Mouse (Mus musculus): ENCODE results near the gene Mrpl34. TPM values are rescaled to one million over a fixed set of nuclear protein-coding genes. Genes with fewer than 3 reads are reported as not detected.

Mrpl34 gene
- polyA plus RNA-seq, 1 experiment from 2014 or later, result 157 TPM

DNA sequence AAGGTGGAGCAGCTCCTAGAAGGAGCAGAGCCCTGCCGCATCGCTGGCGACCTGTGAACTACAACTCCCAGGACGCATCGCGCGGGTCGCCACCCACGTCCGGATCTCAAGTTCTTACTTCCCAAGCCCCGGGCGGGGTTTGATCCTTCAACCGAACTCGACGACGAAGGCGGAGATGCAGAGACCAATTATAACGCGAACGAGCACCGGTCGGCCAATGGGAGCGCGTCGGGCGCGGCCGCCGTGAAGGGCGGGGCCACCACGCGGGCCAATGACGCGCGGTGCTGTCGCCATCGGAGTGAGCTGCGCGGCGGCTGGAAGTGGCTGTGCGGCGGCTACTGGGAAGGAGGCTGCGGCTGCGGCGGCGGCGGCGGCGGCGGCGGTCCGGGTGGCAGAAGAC lies 4.2 kb downstream of the Mrpl34 start, which contains the start of gene Dda1:
Gene Dda1, plus strand, starts transcription at position 284 of the 400 bp plus-strand sequence.
- Histone ChIP-seq H3K27ac (peak within 1 kb of the TSS; percentile 80), H3K36me3 (peaks cover 45% of the 10 kb centered on the region)

DNA sequence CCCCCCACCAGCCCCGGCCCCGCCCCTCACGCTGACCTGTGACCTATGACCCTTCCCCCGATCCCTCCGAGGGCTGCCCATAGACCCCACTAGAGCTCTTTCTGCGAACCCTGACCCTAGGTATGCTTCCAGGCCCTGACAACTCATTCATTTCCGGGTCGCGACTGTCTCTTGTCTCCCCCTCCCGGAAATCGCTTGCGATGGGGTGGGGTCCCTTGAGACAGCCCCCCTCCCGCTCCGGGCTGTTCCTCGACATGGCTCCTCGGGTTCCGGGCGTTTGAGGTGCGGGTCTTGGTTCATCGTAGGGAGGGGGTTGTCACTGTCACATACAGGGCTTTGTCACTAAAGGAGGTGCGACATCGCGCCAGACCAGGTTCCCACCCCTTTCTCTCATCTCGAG lies 4.7 kb downstream of the Mrpl34 start:
- 2% methylated on average over 24 of the region's 24 CpGs for WGBS (ENCODE audit: insufficient replicate concordance)
- Histone ChIP-seq H3K4me1 (replicated peaks) (peaks cover 37% of the 10 kb centered on the region), H3K4me2 (peak overlapping the region; percentile 96), H3K4me3 (replicated peaks) (peak overlapping the region; percentile 90), H3K9ac (peak overlapping the region; percentile 88), H3K27me3 (no peaks in the 10 kb centered on the region), H3K27ac (peak overlapping the region; percentile 80), H3K36me3 (peaks cover 50% of the 10 kb centered on the region), H3K9me3 (replicated peaks) (no peaks in the 10 kb centered on the region)
- DNase-seq, result no peak
- peak; percentile 1 for ATAC-seq (ENCODE audit: low read depth)

More for the DNA sequence above, 4.2 kb downstream of the Mrpl34 start, which contains the start of gene Dda1:
- 0% methylated on average over 52 of the region's 52 CpGs for WGBS (ENCODE audit: insufficient replicate concordance)
- DNase-seq, result peak; percentile 98
- no peaks in the 10 kb centered on the region for H3K27me3 ChIP-seq
- no peaks in the 10 kb centered on the region for H3K9me3 ChIP-seq (replicated peaks)
- peaks cover 42% of the 10 kb centered on the region for H3K4me1 ChIP-seq (replicated peaks)
- H3K4me2 ChIP-seq, result peak within 1 kb of the TSS; percentile 96
- peak within 1 kb of the TSS; percentile 88 for H3K9ac ChIP-seq
- ATAC-seq (ENCODE audit: low read depth), result peak; percentile 84
- peak within 1 kb of the TSS; percentile 90 for H3K4me3 ChIP-seq (replicated peaks)

DNA sequence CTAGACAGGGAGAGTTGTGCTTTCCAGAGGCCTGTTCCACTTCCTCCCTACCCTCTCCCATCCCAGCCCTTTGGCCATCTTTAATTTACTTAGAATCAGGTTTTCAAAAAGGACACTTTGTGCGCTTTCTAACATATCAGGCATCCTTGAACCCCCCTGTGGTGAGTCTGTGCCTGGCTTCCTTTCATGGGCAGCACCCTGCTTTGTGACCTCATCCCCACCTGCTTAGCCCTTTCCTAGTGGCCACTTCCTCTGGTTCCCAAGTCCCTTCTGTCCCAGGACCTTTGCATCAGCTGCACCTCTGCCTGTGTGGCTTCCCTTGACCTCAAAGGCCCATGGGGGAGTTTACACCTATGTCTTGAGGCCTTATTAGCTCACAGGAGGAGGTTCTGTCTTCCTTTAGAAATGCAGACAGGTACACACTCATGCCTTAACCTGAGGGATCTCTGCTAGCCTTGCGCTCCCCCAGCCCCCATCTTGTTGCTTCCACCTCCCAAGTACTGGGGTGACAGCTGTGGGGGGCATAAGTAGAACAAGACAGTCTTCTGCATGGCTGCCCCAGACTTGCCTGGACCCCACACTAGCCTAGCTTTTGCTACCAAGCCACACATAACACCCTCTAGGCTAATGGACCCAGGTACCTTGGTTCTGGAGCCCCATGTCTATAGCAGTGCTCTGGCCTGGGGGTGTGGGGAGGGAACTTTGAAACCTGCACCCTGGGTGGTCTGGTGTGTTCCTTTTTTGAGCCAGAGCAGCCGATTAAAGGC lies 5.6 kb downstream of the Mrpl34 start:
- Histone ChIP-seq H3K4me1 (replicated peaks) (peaks cover 36% of the 10 kb centered on the region), H3K36me3 (peaks cover 59% of the 10 kb centered on the region), H3K9me3 (replicated peaks) (no peaks in the 10 kb centered on the region), H3K4me2 (peak overlapping the region; percentile 96), H3K9ac (peak overlapping the region; percentile 88), H3K27me3 (no peaks in the 10 kb centered on the region), H3K4me3 (replicated peaks) (peak overlapping the region; percentile 90), H3K27ac (peak overlapping the region; percentile 80; the same call in 1 of the 2 replicates)
- no peak for ATAC-seq (ENCODE audit: low read depth)
- 85% methylated on average over 3 of the region's 3 CpGs for WGBS (ENCODE audit: insufficient replicate concordance)
- DNase-seq, result no peak

DNA sequence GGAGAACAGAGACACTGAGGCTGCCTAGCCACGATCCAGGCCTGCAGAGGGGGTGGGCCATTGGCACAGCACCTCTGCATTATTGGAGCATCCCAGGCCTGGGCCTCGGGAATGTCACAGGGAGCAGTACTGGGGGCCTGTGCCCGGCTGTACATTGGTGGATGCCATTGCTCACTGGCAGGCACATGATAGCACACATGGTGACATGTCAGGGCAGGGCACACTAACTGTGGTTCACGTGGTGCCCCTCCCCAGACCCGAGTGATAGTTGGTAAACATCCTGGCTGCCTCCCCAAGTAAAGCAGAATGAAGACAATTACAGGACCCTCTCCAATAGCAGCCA lies 6.1 kb downstream of the Mrpl34 start:
- 77% methylated on average over 5 of the region's 5 CpGs for WGBS (ENCODE audit: insufficient replicate concordance)
- H3K4me2 ChIP-seq, result peak overlapping the region; percentile 96
- ATAC-seq (ENCODE audit: low read depth) (no peak), DNase-seq (no peak)
- H3K4me3 ChIP-seq (replicated peaks), result 0 out of 2 replicates have a peak overlapping the region, but pooled peaks have one; percentile 90
- H3K27ac ChIP-seq, result no peak overlapping the region
- no peaks in the 10 kb centered on the region for H3K27me3 ChIP-seq
- peak overlapping the region; percentile 88; the same call in 1 of the 2 replicates for H3K9ac ChIP-seq
- H3K36me3 ChIP-seq, result peaks cover 57% of the 10 kb centered on the region
- H3K4me1 ChIP-seq (replicated peaks), result peaks cover 36% of the 10 kb centered on the region
- H3K9me3 ChIP-seq (replicated peaks), result no peaks in the 10 kb centered on the region

DNA sequence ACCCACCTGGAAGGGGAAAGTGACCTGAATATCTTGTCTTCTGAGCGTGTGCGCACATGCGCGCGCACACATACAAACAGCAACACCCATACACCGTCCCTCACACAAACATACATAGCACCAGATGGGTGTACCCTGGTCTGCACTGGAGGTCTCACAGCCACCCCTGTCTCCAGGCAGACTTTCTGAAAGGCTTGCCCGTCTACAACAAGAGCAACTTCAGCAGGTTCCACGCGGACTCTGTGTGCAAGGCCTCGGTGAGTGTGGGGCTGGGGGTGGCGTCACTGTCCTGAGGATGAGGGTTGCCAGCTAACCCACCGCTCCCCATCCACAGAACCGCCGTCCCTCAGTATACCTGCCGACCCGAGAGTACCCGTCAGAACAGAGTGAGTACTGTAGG lies 7.1 kb downstream of the Mrpl34 start:
- Histone ChIP-seq H3K4me3 (replicated peaks) (no peak overlapping the region), H3K4me1 (replicated peaks) (peaks cover 41% of the 10 kb centered on the region), H3K36me3 (peaks cover 50% of the 10 kb centered on the region), H3K27me3 (no peaks in the 10 kb centered on the region), H3K9me3 (replicated peaks) (no peaks in the 10 kb centered on the region), H3K9ac (no peak overlapping the region), H3K27ac (no peak overlapping the region), H3K4me2 (no peak overlapping the region)
- ATAC-seq (ENCODE audit: low read depth) (no peak), DNase-seq (no peak)
- WGBS (ENCODE audit: insufficient replicate concordance), result 93% methylated on average over 17 of the region's 17 CpGs

DNA sequence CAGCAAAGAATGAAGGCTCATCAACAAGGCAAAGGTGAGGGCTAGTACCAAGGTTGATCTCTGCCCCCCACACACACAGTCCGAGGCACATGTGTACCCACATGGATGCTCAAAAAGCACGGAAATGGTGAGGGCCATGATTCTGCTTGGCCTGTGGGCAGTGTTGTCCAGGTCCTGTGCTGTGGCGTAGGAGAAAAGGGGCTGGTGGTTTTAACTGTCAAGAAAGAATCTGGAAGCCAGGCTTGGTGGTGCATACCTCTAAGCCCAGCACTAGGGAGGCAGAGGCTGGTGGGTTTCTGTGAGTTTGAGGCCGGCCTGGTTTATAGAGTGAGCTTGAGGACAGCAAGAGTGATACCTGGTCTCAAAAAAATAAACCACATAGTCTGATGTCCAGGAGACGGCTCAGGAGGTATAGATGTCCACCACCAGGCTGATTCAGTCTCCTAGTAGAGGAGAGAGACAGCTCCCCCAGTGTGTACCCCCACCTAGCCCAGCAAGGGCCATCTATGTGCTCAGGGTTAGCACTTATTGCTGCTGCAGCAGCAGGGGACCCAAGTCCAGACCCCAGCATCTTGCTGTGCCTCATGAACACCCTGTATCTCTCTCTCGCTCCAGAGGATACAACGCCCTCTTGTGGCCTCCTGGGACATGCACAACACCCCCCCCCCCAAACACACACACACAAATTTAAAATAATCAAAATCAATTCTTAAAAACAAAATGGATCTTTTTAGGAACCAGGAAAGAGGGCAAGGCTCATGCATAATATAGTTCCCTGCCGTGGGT lies 8.0 kb downstream of the Mrpl34 start:
- 79% methylated on average over 8 of the region's 8 CpGs for WGBS (ENCODE audit: insufficient replicate concordance)

DNA sequence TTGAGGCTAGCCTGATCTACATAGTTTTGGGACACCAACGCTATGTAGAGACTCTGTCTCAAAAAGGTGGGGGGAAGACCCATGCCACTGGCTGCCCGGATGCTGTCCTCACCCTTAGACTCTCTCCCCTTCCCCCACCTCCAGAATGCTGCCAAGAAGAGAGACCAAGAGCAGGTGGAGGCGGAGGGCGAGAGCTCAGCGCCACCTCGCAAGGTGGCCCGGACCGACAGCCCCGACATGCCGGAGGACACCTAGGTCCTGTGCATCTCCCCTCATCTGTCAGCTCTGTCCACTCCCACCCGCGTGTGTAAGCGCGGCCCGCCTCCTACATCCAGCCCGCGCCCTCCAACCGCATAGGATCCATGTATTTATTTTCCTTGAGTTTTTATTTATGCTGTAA lies 9.6 kb downstream of the Mrpl34 start:
- peaks cover 44% of the 10 kb centered on the region for H3K4me1 ChIP-seq (replicated peaks)
- 91% methylated on average over 18 of the region's 18 CpGs for WGBS (ENCODE audit: insufficient replicate concordance)
- H3K27ac ChIP-seq, result no peak overlapping the region

More for the DNA sequence above, 8.0 kb downstream of the Mrpl34 start:
- no peak overlapping the region for H3K27ac ChIP-seq
- peaks cover 49% of the 10 kb centered on the region for H3K4me1 ChIP-seq (replicated peaks)
- peaks cover 50% of the 10 kb centered on the region for H3K36me3 ChIP-seq
- peaks cover 6% of the 10 kb centered on the region; the same call in 1 of the 2 replicates for H3K27me3 ChIP-seq
- DNase-seq, result no peak
- no peaks in the 10 kb centered on the region for H3K9me3 ChIP-seq (replicated peaks)
- no peak overlapping the region for H3K4me2 ChIP-seq
- no peak overlapping the region for H3K9ac ChIP-seq
- H3K4me3 ChIP-seq (replicated peaks), result no peak overlapping the region
- no peak for ATAC-seq (ENCODE audit: low read depth)

DNA sequence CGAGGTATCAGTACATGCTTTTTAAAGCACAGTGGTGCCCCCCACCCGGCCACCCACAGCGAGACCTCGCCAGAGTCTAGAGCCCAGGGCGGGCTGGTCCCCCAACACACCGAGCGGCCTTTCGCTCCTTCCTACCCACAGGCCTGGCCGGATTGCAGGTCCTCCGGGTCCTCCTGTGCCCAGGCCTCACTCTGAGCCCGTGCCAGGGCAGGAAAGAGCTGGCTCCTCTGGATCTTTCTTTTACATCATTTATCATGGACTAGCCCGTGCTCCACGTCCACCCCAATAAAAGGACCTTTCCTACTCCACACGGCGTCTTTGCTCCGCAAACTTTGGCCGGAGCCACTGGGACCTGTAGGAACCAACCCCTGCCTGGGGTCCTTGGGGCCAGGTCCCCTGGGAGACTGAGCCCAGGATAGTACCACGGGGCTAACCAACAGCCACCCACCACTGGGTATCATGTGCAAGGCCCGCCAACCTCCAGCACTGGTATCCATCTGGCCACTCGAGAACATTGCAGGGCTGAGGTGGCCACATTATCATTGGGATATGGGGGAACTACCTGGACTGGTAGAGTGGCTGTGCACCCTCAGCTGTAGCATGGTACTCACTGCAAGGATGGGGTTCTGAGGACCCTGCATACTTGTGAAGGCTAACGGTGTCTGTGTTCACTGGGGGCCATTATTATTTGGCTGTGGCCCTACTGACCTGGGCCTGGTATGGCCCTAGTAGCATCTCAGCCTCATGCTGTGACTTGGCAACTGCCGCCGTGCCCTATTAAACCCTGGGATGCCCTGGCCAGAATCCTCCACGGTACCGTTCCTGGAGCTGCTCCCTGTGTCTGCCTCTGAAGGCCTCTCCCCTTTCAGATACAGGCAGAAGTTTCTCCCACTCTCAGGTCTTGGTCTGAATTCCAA lies 10.3 kb downstream of the Mrpl34 start:
- Histone ChIP-seq H3K4me2 (peak overlapping the region; percentile 92), H3K4me1 (replicated peaks) (peaks cover 44% of the 10 kb centered on the region), H3K27ac (peak overlapping the region; percentile 82; the same call in 1 of the 2 replicates), H3K4me3 (replicated peaks) (no peak overlapping the region), H3K36me3 (peaks cover 50% of the 10 kb centered on the region), H3K27me3 (peaks cover 17% of the 10 kb centered on the region; the same call in 1 of the 2 replicates), H3K9ac (no peak overlapping the region; the same call in 1 of the 2 replicates), H3K9me3 (replicated peaks) (no peaks in the 10 kb centered on the region)
- ATAC-seq (ENCODE audit: low read depth) (no peak), DNase-seq (no peak)
- WGBS (ENCODE audit: insufficient replicate concordance), result 92% methylated on average over 25 of the region's 25 CpGs

More for the DNA sequence above, 9.6 kb downstream of the Mrpl34 start:
- H3K36me3 ChIP-seq, result peaks cover 50% of the 10 kb centered on the region
- no peak overlapping the region for H3K4me3 ChIP-seq (replicated peaks)
- H3K9me3 ChIP-seq (replicated peaks), result no peaks in the 10 kb centered on the region
- DNase-seq, result no peak
- no peak overlapping the region for H3K4me2 ChIP-seq
- no peak overlapping the region for H3K9ac ChIP-seq
- no peak for ATAC-seq (ENCODE audit: low read depth)
- peaks cover 17% of the 10 kb centered on the region; the same call in 1 of the 2 replicates for H3K27me3 ChIP-seq

DNA sequence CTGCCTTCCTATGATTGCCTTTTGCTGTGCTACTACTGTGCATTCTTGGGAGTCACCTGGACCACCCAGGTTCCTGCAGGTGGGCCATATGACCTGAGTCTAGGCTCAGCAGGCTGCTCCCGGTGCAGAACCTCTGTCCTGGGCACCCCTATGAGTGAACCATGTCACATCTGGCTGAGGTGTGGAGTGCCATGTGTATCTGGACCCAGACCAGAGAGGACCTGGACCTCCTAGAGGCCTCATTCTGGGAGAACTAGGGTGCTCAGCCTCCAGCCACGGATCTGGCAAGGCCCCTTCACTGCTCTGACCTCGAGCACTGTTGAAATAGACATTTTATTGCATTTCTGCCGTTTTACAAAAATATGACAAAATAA lies 10.9 kb downstream of the Mrpl34 start:
- ATAC-seq (ENCODE audit: low read depth), result no peak
- Histone ChIP-seq H3K9me3 (replicated peaks) (no peaks in the 10 kb centered on the region), H3K36me3 (peaks cover 47% of the 10 kb centered on the region), H3K4me3 (replicated peaks) (peak overlapping the region; percentile 71), H3K27me3 (peaks cover 22% of the 10 kb centered on the region), H3K27ac (peak overlapping the region; percentile 82), H3K9ac (peak overlapping the region; percentile 78), H3K4me1 (replicated peaks) (peaks cover 44% of the 10 kb centered on the region), H3K4me2 (peak overlapping the region; percentile 92)
- DNase-seq, result no peak
- 36% methylated on average over 4 of the region's 4 CpGs for WGBS (ENCODE audit: insufficient replicate concordance)

DNA sequence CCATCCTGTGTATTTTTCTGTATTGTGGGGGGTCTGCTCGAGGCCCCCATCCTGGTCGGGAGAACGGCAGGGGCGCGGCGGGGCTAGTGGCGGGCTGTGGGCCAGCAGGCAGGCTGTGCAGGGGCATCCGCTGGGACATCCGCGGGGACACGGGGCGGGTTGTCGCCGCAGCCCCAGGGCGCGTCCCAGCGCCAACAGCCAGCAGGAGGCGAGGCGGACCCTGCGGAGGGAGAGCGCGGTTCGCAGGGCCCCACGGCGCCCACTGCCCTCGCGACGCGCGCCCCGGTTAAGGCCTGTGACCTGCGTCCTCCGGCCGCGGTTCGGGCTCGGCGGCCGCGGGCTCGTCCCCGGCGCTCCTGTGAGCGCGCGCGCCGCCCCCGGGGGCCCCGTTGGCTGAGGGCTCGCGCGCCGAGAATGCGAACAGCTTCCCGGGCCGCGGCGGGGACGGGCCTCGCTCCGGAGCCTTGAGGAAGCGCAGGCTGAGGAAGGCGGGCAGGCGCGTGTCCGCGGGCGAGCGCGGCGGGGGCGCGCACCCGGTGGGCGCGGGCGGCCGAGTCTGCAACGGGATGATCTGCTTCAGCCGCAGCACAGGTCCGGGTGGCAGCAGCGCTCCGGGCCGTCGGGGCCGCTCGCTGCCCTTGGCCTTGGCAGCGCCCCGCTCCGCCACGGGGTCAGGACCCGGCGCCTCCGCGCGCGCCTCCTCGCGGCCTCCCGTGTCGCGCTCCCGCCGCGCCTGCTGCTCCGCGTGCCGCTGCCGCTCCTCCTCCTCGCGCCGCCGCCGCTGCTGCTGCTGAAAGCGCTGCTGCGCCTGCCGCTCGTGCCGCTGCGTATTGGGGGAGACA lies 11.6 kb downstream of the Mrpl34 start:
- Histone ChIP-seq H3K9me3 (replicated peaks) (no peaks in the 10 kb centered on the region), H3K36me3 (peaks cover 41% of the 10 kb centered on the region), H3K4me3 (replicated peaks) (peak overlapping the region; percentile 71), H3K4me1 (replicated peaks) (peaks cover 45% of the 10 kb centered on the region), H3K27me3 (peaks cover 28% of the 10 kb centered on the region), H3K4me2 (peak overlapping the region; percentile 92), H3K27ac (peak overlapping the region; percentile 82), H3K9ac (peak overlapping the region; percentile 78)
- ATAC-seq (ENCODE audit: low read depth), result peak; percentile 76
- under 1% methylated on average over 120 of the region's 121 CpGs for WGBS (ENCODE audit: insufficient replicate concordance)
- peak; percentile 69 for DNase-seq
